Mouse (Mus musculus): ENCODE data around the gene Zdhhc21.

Zdhhc21 gene

GRCm38 (mm10) chr4:82765513-82766216 is 94.1 kb downstream of the Zdhhc21 start:
- in situ Hi-C loops (cut with MboI, MseI), result no loop called here

DNA sequence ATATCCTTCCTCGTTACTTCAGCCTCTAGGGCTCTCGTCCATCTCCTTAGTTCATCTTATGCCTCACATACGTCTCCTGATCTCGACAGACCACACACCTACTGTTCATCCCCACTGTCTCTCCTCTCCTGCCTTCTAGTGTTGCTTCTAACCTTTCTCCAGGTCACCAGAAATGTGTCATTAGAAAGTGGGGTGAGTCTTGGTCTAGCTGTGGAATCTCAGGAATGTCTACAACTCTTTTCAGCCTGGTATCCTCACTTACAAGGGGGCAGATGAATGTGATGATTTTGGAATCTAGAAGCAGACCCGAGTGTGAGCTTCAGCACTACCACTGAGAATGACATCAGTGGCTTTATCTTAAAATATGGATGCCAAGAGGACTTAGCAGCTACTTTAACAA is 96.2 kb downstream of the Zdhhc21 start:
- in situ Hi-C loops (cut with MboI, MseI), result no loop called here

DNA sequence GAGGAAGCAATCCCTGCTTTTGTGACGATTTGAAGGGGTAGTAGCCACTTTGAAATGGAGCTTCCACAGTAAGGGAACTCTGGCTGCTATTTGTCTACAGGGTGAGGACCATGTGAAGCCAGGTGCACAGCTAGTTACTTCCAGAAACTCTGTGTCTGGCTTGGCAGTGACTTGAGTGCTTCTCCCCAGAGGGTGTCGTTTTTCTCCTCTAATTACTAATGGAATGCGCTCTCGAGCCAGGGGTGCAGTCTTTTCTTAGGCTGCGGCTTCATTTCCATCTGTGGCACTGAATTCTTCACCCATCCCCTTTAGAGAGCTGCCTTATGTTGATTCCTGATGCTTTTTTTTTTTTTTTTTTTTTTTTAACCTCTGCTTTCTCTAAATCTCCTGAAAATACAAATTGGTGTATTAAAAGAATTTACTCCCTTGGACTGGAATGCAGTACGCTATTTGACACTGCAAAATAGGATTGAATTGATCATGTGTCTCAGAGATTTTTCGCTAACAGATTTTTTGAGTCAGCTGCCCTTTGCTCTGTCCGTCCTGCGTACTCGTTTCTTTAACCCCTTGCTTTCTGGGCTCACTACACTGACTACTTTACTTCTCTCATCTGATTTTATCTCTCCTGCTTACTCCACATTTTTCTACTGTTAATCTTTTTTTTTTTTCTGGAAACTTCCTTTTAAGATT is 97.2 kb downstream of the Zdhhc21 start:
- in situ Hi-C loops (cut with MboI, MseI), result no loop called here

GRCm38 (mm10) chr4:82756295-82756626 is 103.5 kb downstream of the Zdhhc21 start:
- in situ Hi-C loops (cut with MboI, MseI), result no loop called here

GRCm38 (mm10) chr4:82755616-82756294 is 104.0 kb downstream of the Zdhhc21 start:
- in situ Hi-C loops (cut with MboI, MseI), result no loop called here
